Mouse (Mus musculus): ENCODE results near the gene Vmn2r55. TPM values are rescaled to one million over a fixed set of nuclear protein-coding genes. Genes with fewer than 3 reads are reported as not detected.

Vmn2r55 gene
- not detected for polyA plus RNA-seq (2015; fragmentation: Illumina TruSeq; extraction: RNeasy Lipid Tissue Mini Kit (QIAGEN cat#74804); ENCODE audit: insufficient read depth, low read depth, low replicate concordance)

GRCm38 (mm10) chr7:12684903-12685302 lies at the start of gene Vmn2r55:
Gene Vmn2r55 (minus strand): TSS chr7:12685003.

GRCm38 (mm10) chr7:12640219-12640618 lies 44.6 kb downstream of the Vmn2r55 start, which contains the start of gene Vmn2r54:
Gene Vmn2r54 (minus strand): TSS chr7:12640319.

GRCm38 (mm10) chr7:12608688-12609087 lies 76.1 kb downstream of the Vmn2r55 start, which contains the start of gene Vmn2r53:
Gene Vmn2r53 (minus strand): TSS chr7:12608788.

Other genes starting within 250 kb of the Vmn2r55 start
- 1.8 TPM for gene Zfp606, start 206.7 kb downstream of the Vmn2r55 start, polyA plus RNA-seq (2015; fragmentation: Illumina TruSeq; extraction: RNeasy Lipid Tissue Mini Kit (QIAGEN cat#74804); ENCODE audit: insufficient read depth, low read depth, low replicate concordance)
- gene 2900092C05Rik, start 172.5 kb downstream of the Vmn2r55 start, polyA plus RNA-seq (2015; fragmentation: Illumina TruSeq; extraction: RNeasy Lipid Tissue Mini Kit (QIAGEN cat#74804); ENCODE audit: insufficient read depth, low read depth, low replicate concordance) = not detected
- not detected for gene Vmn2r53, start 76.2 kb downstream of the Vmn2r55 start, polyA plus RNA-seq (2015; fragmentation: Illumina TruSeq; extraction: RNeasy Lipid Tissue Mini Kit (QIAGEN cat#74804); ENCODE audit: insufficient read depth, low read depth, low replicate concordance)
- gene Vmn2r54, start 44.7 kb downstream of the Vmn2r55 start, polyA plus RNA-seq (2015; fragmentation: Illumina TruSeq; extraction: RNeasy Lipid Tissue Mini Kit (QIAGEN cat#74804); ENCODE audit: insufficient read depth, low read depth, low replicate concordance) = not detected
- not detected for gene Vmn2r56, start 50.0 kb upstream of the Vmn2r55 start, polyA plus RNA-seq (2015; fragmentation: Illumina TruSeq; extraction: RNeasy Lipid Tissue Mini Kit (QIAGEN cat#74804); ENCODE audit: insufficient read depth, low read depth, low replicate concordance)
- 0.89 TPM for gene Zscan18, start 118.6 kb upstream of the Vmn2r55 start, polyA plus RNA-seq (2015; fragmentation: Illumina TruSeq; extraction: RNeasy Lipid Tissue Mini Kit (QIAGEN cat#74804); ENCODE audit: insufficient read depth, low read depth, low replicate concordance)
- 2.6 TPM for gene Zfp329, start 133.9 kb upstream of the Vmn2r55 start, polyA plus RNA-seq (2015; fragmentation: Illumina TruSeq; extraction: RNeasy Lipid Tissue Mini Kit (QIAGEN cat#74804); ENCODE audit: insufficient read depth, low read depth, low replicate concordance)
- 5.3 TPM for gene Zfp110, start 149.8 kb upstream of the Vmn2r55 start, polyA plus RNA-seq (2015; fragmentation: Illumina TruSeq; extraction: RNeasy Lipid Tissue Mini Kit (QIAGEN cat#74804); ENCODE audit: insufficient read depth, low read depth, low replicate concordance)
- gene Zfp128, start 196.2 kb upstream of the Vmn2r55 start, polyA plus RNA-seq (2015; fragmentation: Illumina TruSeq; extraction: RNeasy Lipid Tissue Mini Kit (QIAGEN cat#74804); ENCODE audit: insufficient read depth, low read depth, low replicate concordance) = 0.76 TPM
- gene Zscan22, start 212.8 kb upstream of the Vmn2r55 start, polyA plus RNA-seq (2015; fragmentation: Illumina TruSeq; extraction: RNeasy Lipid Tissue Mini Kit (QIAGEN cat#74804); ENCODE audit: insufficient read depth, low read depth, low replicate concordance) = 2.7 TPM
- gene Rps5, start 237.3 kb upstream of the Vmn2r55 start, polyA plus RNA-seq (2015; fragmentation: Illumina TruSeq; extraction: RNeasy Lipid Tissue Mini Kit (QIAGEN cat#74804); ENCODE audit: insufficient read depth, low read depth, low replicate concordance) = 479 TPM
- 0.24 TPM for gene Rnf225, start 242.4 kb upstream of the Vmn2r55 start, polyA plus RNA-seq (2015; fragmentation: Illumina TruSeq; extraction: RNeasy Lipid Tissue Mini Kit (QIAGEN cat#74804); ENCODE audit: insufficient read depth, low read depth, low replicate concordance)